ENCODE assay signal across 11 mouse cellular contexts in the genomic region with DNA sequence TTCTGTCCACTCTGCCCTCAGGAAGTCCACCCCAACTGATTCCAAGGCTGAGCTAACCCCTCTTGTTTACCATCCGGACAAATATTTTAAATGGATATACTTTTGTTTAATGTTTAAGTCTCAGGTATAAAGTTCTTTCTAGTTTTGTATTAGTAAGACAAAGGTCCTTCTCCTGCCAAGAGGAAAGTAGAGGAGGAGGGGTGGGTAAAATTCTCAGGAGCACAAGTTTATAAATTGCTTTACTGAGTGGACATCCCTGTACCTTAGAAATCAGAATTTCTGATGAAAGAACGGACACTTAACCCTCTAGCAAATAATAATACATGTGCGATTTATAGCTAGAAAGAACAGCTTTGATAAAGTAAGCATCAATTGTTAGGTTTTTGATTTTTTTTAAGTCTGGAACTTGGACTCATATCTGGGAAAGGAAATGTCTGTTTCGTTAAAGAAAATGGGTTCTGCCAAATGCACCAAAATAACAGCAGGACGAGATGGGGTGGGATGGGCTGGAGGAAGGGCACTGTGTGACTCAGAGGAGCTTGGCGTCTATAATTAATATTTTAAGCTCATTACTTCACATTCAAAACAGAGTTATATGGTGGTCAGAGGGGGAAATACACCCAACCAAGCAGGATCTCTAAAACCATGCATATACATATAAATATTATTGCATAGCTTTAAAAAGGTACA. TPM values are rescaled to one million over a fixed set of nuclear protein-coding genes. Genes with fewer than 3 reads are reported as not detected.
DNase-seq lines count a peak whose midpoint lies in the region; ATAC-seq and TF ChIP-seq lines count a peak whose summit lies in the region.
"Had no signal": no experiment of that assay in that cellular context is flagged by ENCODE, and none has a peak within 500 bp of the region (broad histone marks: within the 10 kb centered on the region; RNA-seq: fewer than 3 reads in every experiment).

No protein-coding gene starts in this region.

- H3K4me3 ChIP-seq in liver, embryonic 13.5 days (replicated peaks) = no peak overlapping the region
- H3K4me3 ChIP-seq in liver, embryonic 12.5 days = no peak overlapping the region
- no peak overlapping the region for H3K4me3 ChIP-seq in heart, postnatal 0 days (ENCODE audit: low read depth, low read length)
- H3K4me3 ChIP-seq in small intestine, adult 2 months (ENCODE audit: low read depth, low read length) = no peak overlapping the region
- H3K4me3 ChIP-seq: hindbrain, embryonic 13.5 days had no signal

- H3K27me3 ChIP-seq in liver, embryonic 13.5 days = no peaks in the 10 kb centered on the region
- no peaks in the 10 kb centered on the region for H3K27me3 ChIP-seq in liver, embryonic 12.5 days (replicated peaks)
- H3K27me3 ChIP-seq in heart, postnatal 0 days (ENCODE audit: control insufficient read depth, insufficient read depth, low read length) = no peaks in the 10 kb centered on the region
- no peaks in the 10 kb centered on the region for H3K27me3 ChIP-seq in small intestine, adult 2 months (ENCODE audit: control insufficient read depth, insufficient read depth, low read length)
- H3K27me3 ChIP-seq: hindbrain, embryonic 13.5 days had no signal

- intact Hi-C loops in heart, postnatal 25 days (cut with DNase I) = loop anchor here (5.0 kb wide), 1 partner anchor 126 kb away; no protein-coding TSS in a partner anchor

- no peak overlapping the region for H3K4me2 ChIP-seq in liver, embryonic 13.5 days
- no peak overlapping the region for H3K4me2 ChIP-seq in liver, embryonic 12.5 days
- no peak overlapping the region for H3K4me2 ChIP-seq in heart, postnatal 0 days (ENCODE audit: low read depth, low read length)
- H3K4me2 ChIP-seq: hindbrain, embryonic 13.5 days had no signal

- H3K9ac ChIP-seq in liver, embryonic 13.5 days = no peak overlapping the region
- H3K9ac ChIP-seq in liver, embryonic 12.5 days = no peak overlapping the region
- no peak overlapping the region for H3K9ac ChIP-seq in heart, postnatal 0 days (replicated peaks; ENCODE audit: low read depth, low read length)
- H3K9ac ChIP-seq: hindbrain, embryonic 13.5 days had no signal

- DNase-seq in heart, adult 11 months = peak; percentile 89
- no peak for DNase-seq in heart, postnatal 25 days (ENCODE audit: low spot score)
- no peak for DNase-seq in liver, embryonic 13.5 days
- DNase-seq in heart, postnatal 0 days (ENCODE audit: low spot score) = no peak
- no peak for DNase-seq in cerebellum, adult 8-10 months
- DNase-seq: layer of hippocampus, postnatal 36 days had no signal

- no peak for TF ChIP-seq CTCF in heart, postnatal 0 days (IDR thresholded peaks at IDR 0.05; ENCODE audit: low read depth)
- no peak for TF ChIP-seq CTCF in small intestine, adult 2 months (IDR thresholded peaks at IDR 0.05; ENCODE audit: extremely low read depth, insufficient read length, insufficient replicate concordance, low read depth, low read length)

- TF ChIP-seq EP300 in heart, postnatal 0 days (IDR thresholded peaks at IDR 0.05; ENCODE audit: low read depth) = no peak

- no peaks in the 10 kb centered on the region for H3K36me3 ChIP-seq in liver, embryonic 13.5 days
- H3K36me3 ChIP-seq in liver, embryonic 12.5 days = no peaks in the 10 kb centered on the region
- no peaks in the 10 kb centered on the region for H3K36me3 ChIP-seq in heart, postnatal 0 days (replicated peaks; ENCODE audit: control insufficient read depth, insufficient read depth, low read length)
- H3K36me3 ChIP-seq in small intestine, adult 2 months (ENCODE audit: control insufficient read depth, insufficient read depth, low read length) = no peaks in the 10 kb centered on the region
- H3K36me3 ChIP-seq: hindbrain, embryonic 13.5 days had no signal

- ATAC-seq in liver, embryonic 13.5 days (ENCODE audit: low read depth) = no peak
- ATAC-seq in liver, embryonic 12.5 days = no peak
- no peak for ATAC-seq in heart, postnatal 0 days (ENCODE audit: insufficient read depth, low read depth)
- no peak for ATAC-seq in erythroblast, adult 5-6 weeks (replicated peaks; ENCODE audit: low FRiP score, poor library complexity, severe bottlenecking)

- H3K27ac ChIP-seq in liver, embryonic 13.5 days = peak overlapping the region; percentile 23; the same call in 1 of the 2 replicates
- H3K27ac ChIP-seq in liver, embryonic 12.5 days = no peak overlapping the region
- peak overlapping the region; percentile 69 for H3K27ac ChIP-seq in heart, postnatal 0 days (ENCODE audit: low read depth)
- 0 out of 2 replicates have a peak overlapping the region, but pooled peaks have one; percentile 4 for H3K27ac ChIP-seq in small intestine, adult 2 months (ENCODE audit: insufficient read depth, low read depth, low read length)
- H3K27ac ChIP-seq: hindbrain, embryonic 13.5 days had no signal

- no peak for TF ChIP-seq POLR2A in small intestine, adult 2 months (IDR thresholded peaks at IDR 0.05; ENCODE audit: low read depth, low read length)

- 46% methylated on average over 6 of the region's 6 CpGs for WGBS in liver, embryonic 13.5 days (ENCODE audit: insufficient replicate concordance)
- 52% methylated on average over 6 of the region's 6 CpGs for WGBS in liver, embryonic 12.5 days (ENCODE audit: insufficient replicate concordance)
- 41% methylated on average over 6 of the region's 6 CpGs for WGBS in heart, postnatal 0 days
- WGBS in small intestine, adult 2 months = 53% methylated on average over 6 of the region's 6 CpGs

- no peaks in the 10 kb centered on the region for H3K9me3 ChIP-seq in liver, embryonic 13.5 days (replicated peaks)
- H3K9me3 ChIP-seq in liver, embryonic 12.5 days (replicated peaks) = no peaks in the 10 kb centered on the region
- H3K9me3 ChIP-seq in heart, postnatal 0 days (replicated peaks; ENCODE audit: control insufficient read depth, low read length) = no peaks in the 10 kb centered on the region
- H3K9me3 ChIP-seq: hindbrain, embryonic 13.5 days had no signal

- peaks cover 4% of the 10 kb centered on the region; the same call in 1 of the 2 replicates for H3K4me1 ChIP-seq in liver, embryonic 13.5 days (replicated peaks)
- H3K4me1 ChIP-seq in liver, embryonic 12.5 days = no peaks in the 10 kb centered on the region; the same call in 1 of the 2 replicates
- 0 out of 2 replicates have a peak, but pooled peaks cover 11% of the 10 kb centered on the region for H3K4me1 ChIP-seq in heart, postnatal 0 days (ENCODE audit: control insufficient read depth, insufficient read depth)
- H3K4me1 ChIP-seq in small intestine, adult 2 months (ENCODE audit: control insufficient read depth, insufficient read depth, insufficient read length, low read length) = no peaks in the 10 kb centered on the region
- H3K4me1 ChIP-seq: hindbrain, embryonic 13.5 days had no signal

RNA-seq across cellular contexts. Expression of a gene that starts 38.7 kb away (rescaled TPM):
- 10 to 100 TPM; 34.2 to 37.5 TPM for total RNA-seq in heart, postnatal 25 days (2021)
- 8.3 and 13.9 TPM in 2 replicates for polyA plus RNA-seq in liver, embryonic 13.5 days (2015; fragmentation: Nextera tagmentation; extraction: Ambion mirVana)
- polyA plus RNA-seq in liver, embryonic 12.5 days (2016; fragmentation: Nextera tagmentation; extraction: Ambion mirVana) = 17.1 and 19.9 TPM in 2 replicates
- 9.4 and 10.3 TPM in 2 replicates for total RNA-seq in heart, postnatal 0 days (2014; rRNA removed; ENCODE audit: low replicate concordance)
- polyA plus RNA-seq in heart, postnatal 0 days (2015; fragmentation: Nextera tagmentation; extraction: Ambion mirVana) = 11.3 and 12.2 TPM in 2 replicates
- polyA plus RNA-seq in small intestine, adult 2 months (2012; rRNA removed) = 4.0 TPM in 2 replicates
- not detected in 2 replicates for total RNA-seq in erythroblast, adult 5-6 weeks (2015; ENCODE audit: low replicate concordance)
- 1.4 TPM in 1 of 2 replicates, not detected in the other for total RNA-seq in erythroblast, adult 5-6 weeks (2017; ENCODE audit: low replicate concordance)
- total RNA-seq: MEL had no signal
